ENCODE assay signal across 27 mouse cellular contexts in genomic region chr5:130033869-130034268, GRCm38 (mm10). TPM values are rescaled to one million over a fixed set of nuclear protein-coding genes. Genes with fewer than 3 reads are reported as not detected.
A peak's percentile ranks its signal among the peaks of the same experiment; 100 is the strongest.
DNase-seq lines count a peak whose midpoint lies in the region; ATAC-seq and TF ChIP-seq lines count a peak whose summit lies in the region.
"Had no signal": no experiment of that assay in that cellular context is flagged by ENCODE, and none has a peak within 500 bp of the region (broad histone marks: within the 10 kb centered on the region; RNA-seq: fewer than 3 reads in every experiment).

No protein-coding gene starts in this region.

- ATAC-seq in hindbrain, embryonic 13.5 days (ENCODE audit: low FRiP score), result no peak
- ATAC-seq in hindbrain, postnatal 0 days, result no peak
- ATAC-seq in liver, embryonic 11.5 days (replicated peaks; ENCODE audit: low FRiP score), result peak; percentile 32; the same call in 1 of the 2 replicates
- ATAC-seq in liver, embryonic 14.5 days (ENCODE audit: insufficient read depth), result peak; percentile 37; the same call in 1 of the 2 replicates
- ATAC-seq in megakaryocyte-erythroid progenitor cell, adult 5-6 weeks (replicated peaks; ENCODE audit: low FRiP score, low TSS enrichment, poor library complexity, severe bottlenecking), result peak; percentile 52
- no peak for ATAC-seq in kidney, embryonic 14.5 days (ENCODE audit: low FRiP score, low TSS enrichment)
- ATAC-seq: CD4-positive, CD25-positive, alpha-beta regulatory T cell, adult 4 months; forebrain, embryonic 15.5 days; lung, postnatal 0 days had no signal

- peak; percentile 38; the same call in 1 of the 2 replicates for TF ChIP-seq EP300 in liver, embryonic 14.5 days (IDR thresholded peaks at IDR 0.05; ENCODE audit: low read depth)

- peaks cover 29% of the 10 kb centered on the region for H3K36me3 ChIP-seq in hindbrain, embryonic 13.5 days
- H3K36me3 ChIP-seq in hindbrain, postnatal 0 days (ENCODE audit: insufficient read depth, low read length), result peaks cover 21% of the 10 kb centered on the region
- H3K36me3 ChIP-seq in liver, embryonic 11.5 days (ENCODE audit: control insufficient read depth, insufficient read depth, low read length), result peaks cover 13% of the 10 kb centered on the region; the same call in 1 of the 2 replicates
- peaks cover 12% of the 10 kb centered on the region for H3K36me3 ChIP-seq in liver, embryonic 14.5 days (replicated peaks; ENCODE audit: control insufficient read depth, insufficient read depth, low read depth)
- peaks cover 16% of the 10 kb centered on the region for H3K36me3 ChIP-seq in kidney, embryonic 14.5 days (ENCODE audit: control insufficient read depth, insufficient read depth, low read length)

- H3K27ac ChIP-seq in hindbrain, embryonic 13.5 days, result no peak overlapping the region
- no peak overlapping the region for H3K27ac ChIP-seq in hindbrain, postnatal 0 days
- no peak overlapping the region for H3K27ac ChIP-seq in liver, embryonic 11.5 days (ENCODE audit: low read depth, low read length)
- H3K27ac ChIP-seq in liver, embryonic 14.5 days, result no peak overlapping the region
- no peak overlapping the region for H3K27ac ChIP-seq in kidney, embryonic 14.5 days (ENCODE audit: low read depth, low read length)
- H3K27ac ChIP-seq: embryonic facial prominence, embryonic 12.5 days; forebrain, embryonic 10.5 days; forebrain, embryonic 15.5 days; gastrocnemius, adult 2 months; hindbrain, embryonic 15.5 days; kidney, postnatal 0 days had no signal

- H3K9me3 ChIP-seq in hindbrain, embryonic 13.5 days, result no peaks in the 10 kb centered on the region
- H3K9me3 ChIP-seq in hindbrain, postnatal 0 days (ENCODE audit: low read length), result no peaks in the 10 kb centered on the region
- no peaks in the 10 kb centered on the region for H3K9me3 ChIP-seq in liver, embryonic 11.5 days (ENCODE audit: control insufficient read depth, low read length)
- no peaks in the 10 kb centered on the region for H3K9me3 ChIP-seq in liver, embryonic 14.5 days (ENCODE audit: control insufficient read depth, low read length)
- no peaks in the 10 kb centered on the region for H3K9me3 ChIP-seq in kidney, embryonic 14.5 days (ENCODE audit: control insufficient read depth, low read length)
- H3K9me3 ChIP-seq: embryonic facial prominence, embryonic 12.5 days; forebrain, embryonic 10.5 days; forebrain, embryonic 15.5 days; hindbrain, embryonic 15.5 days had no signal

- H3K4me1 ChIP-seq in hindbrain, embryonic 13.5 days (replicated peaks), result peaks cover 15% of the 10 kb centered on the region
- peaks cover 6% of the 10 kb centered on the region; the same call in 1 of the 2 replicates for H3K4me1 ChIP-seq in hindbrain, postnatal 0 days (ENCODE audit: insufficient read depth, low read length)
- peaks cover 16% of the 10 kb centered on the region for H3K4me1 ChIP-seq in liver, embryonic 11.5 days (replicated peaks; ENCODE audit: control insufficient read depth, insufficient read depth, low read length)
- H3K4me1 ChIP-seq in liver, embryonic 14.5 days (replicated peaks; ENCODE audit: control insufficient read depth in 2 of 2, insufficient read depth in 2 of 2, low read length in 1 of 2), result peaks cover 6 to 18% of the 10 kb centered on the region in 2 experiments
- no peaks in the 10 kb centered on the region for H3K4me1 ChIP-seq in kidney, embryonic 14.5 days (ENCODE audit: control insufficient read depth, insufficient read depth, low read length)

- H3K4me2 ChIP-seq in hindbrain, embryonic 13.5 days, result no peak overlapping the region
- H3K4me2 ChIP-seq in hindbrain, postnatal 0 days (ENCODE audit: low read depth, low read length), result no peak overlapping the region
- H3K4me2 ChIP-seq in liver, embryonic 11.5 days, result no peak overlapping the region
- H3K4me2 ChIP-seq in liver, embryonic 14.5 days (ENCODE audit: low read depth), result no peak overlapping the region
- no peak overlapping the region for H3K4me2 ChIP-seq in kidney, embryonic 14.5 days (replicated peaks; ENCODE audit: low read depth, low read length)
- H3K4me2 ChIP-seq: embryonic facial prominence, embryonic 12.5 days; forebrain, embryonic 15.5 days; heart, embryonic 11.5 days; hindbrain, embryonic 15.5 days had no signal

- H3K9ac ChIP-seq in hindbrain, embryonic 13.5 days, result peak overlapping the region; percentile 25; the same call in 1 of the 2 replicates
- no peak overlapping the region for H3K9ac ChIP-seq in hindbrain, postnatal 0 days (replicated peaks; ENCODE audit: low read length)
- no peak overlapping the region for H3K9ac ChIP-seq in liver, embryonic 11.5 days (ENCODE audit: low read depth, low read length)
- H3K9ac ChIP-seq in liver, embryonic 14.5 days (replicated peaks), result no peak overlapping the region
- no peak overlapping the region for H3K9ac ChIP-seq in kidney, embryonic 14.5 days (ENCODE audit: low read depth, low read length)
- H3K9ac ChIP-seq: embryonic facial prominence, embryonic 12.5 days; forebrain, embryonic 15.5 days; hindbrain, embryonic 15.5 days had no signal

- no peak overlapping the region for H3K4me3 ChIP-seq in hindbrain, embryonic 13.5 days
- H3K4me3 ChIP-seq in hindbrain, postnatal 0 days (ENCODE audit: low read length), result no peak overlapping the region
- H3K4me3 ChIP-seq in liver, embryonic 11.5 days (ENCODE audit: low read depth, low read length), result no peak overlapping the region
- no peak overlapping the region for H3K4me3 ChIP-seq in liver, embryonic 14.5 days (ENCODE audit: insufficient read depth in 1 of 2, low read depth in 2 of 2, low read length in 2 of 2)
- no peak overlapping the region for H3K4me3 ChIP-seq in kidney, embryonic 14.5 days (ENCODE audit: low read length)
- H3K4me3 ChIP-seq: embryonic facial prominence, embryonic 12.5 days; forebrain, embryonic 10.5 days; forebrain, embryonic 15.5 days; gastrocnemius, adult 2 months; hindbrain, embryonic 15.5 days had no signal

- WGBS in hindbrain, embryonic 13.5 days, result 89% methylated on average over 2 of the region's 2 CpGs
- 78% methylated on average over 2 of the region's 2 CpGs for WGBS in hindbrain, postnatal 0 days
- 60% methylated on average over 2 of the region's 2 CpGs for WGBS in liver, embryonic 11.5 days
- 46% methylated on average over 2 of the region's 2 CpGs for WGBS in liver, embryonic 14.5 days (ENCODE audit: insufficient replicate concordance)
- 93% methylated on average over 2 of the region's 2 CpGs for WGBS in kidney, embryonic 14.5 days

- no peaks in the 10 kb centered on the region for H3K27me3 ChIP-seq in hindbrain, embryonic 13.5 days
- H3K27me3 ChIP-seq in hindbrain, postnatal 0 days (ENCODE audit: insufficient read depth, low read length), result no peaks in the 10 kb centered on the region
- no peaks in the 10 kb centered on the region for H3K27me3 ChIP-seq in liver, embryonic 11.5 days (replicated peaks; ENCODE audit: control insufficient read depth, insufficient read depth, low read length)
- H3K27me3 ChIP-seq in liver, embryonic 14.5 days (ENCODE audit: control insufficient read depth, insufficient read depth, low read length), result no peaks in the 10 kb centered on the region
- H3K27me3 ChIP-seq in kidney, embryonic 14.5 days (ENCODE audit: control insufficient read depth, insufficient read depth, low read length), result no peaks in the 10 kb centered on the region
- H3K27me3 ChIP-seq: embryonic facial prominence, embryonic 12.5 days; forebrain, embryonic 15.5 days; hindbrain, embryonic 15.5 days had no signal

- no peak for TF ChIP-seq CTCF in hindbrain, postnatal 0 days (IDR thresholded peaks at IDR 0.05; ENCODE audit: low read depth)
- TF ChIP-seq CTCF in liver, embryonic 14.5 days (IDR thresholded peaks at IDR 0.05; ENCODE audit: low read depth), result no peak

- no peak for DNase-seq in hindbrain, postnatal 0 days (ENCODE audit: low spot score)
- no peak for DNase-seq in liver, embryonic 11.5 days (ENCODE audit: low spot score)
- no peak for DNase-seq in liver, embryonic 14.5 days (ENCODE audit: low read depth in 3 of 3, low spot score in 3 of 3)
- DNase-seq in left cerebral cortex, adult 9 months (ENCODE audit: low spot score in 2 of 2), result no peak
- DNase-seq: adrenal gland, adult 8-10 months; cerebellum, adult 9-10 months; cerebellum, postnatal 36 days; gastrocnemius, adult 2 months; gastrocnemius, postnatal 36 days; heart, adult 18-20 months; kidney, adult 2 months; kidney, postnatal 4 days; lung, adult 18-20 months; lung, postnatal 4 days; thymus, adult 2 months; thymus, postnatal 36 days had no signal

RNA-seq across cellular contexts. Expression of gene Crcp, which starts 4.8 kb away (rescaled TPM):
- 78.7 and 82.4 TPM in 2 replicates for polyA plus RNA-seq in hindbrain, embryonic 13.5 days (2015; fragmentation: Nextera tagmentation; extraction: Ambion mirVana)
- total RNA-seq in hindbrain, postnatal 0 days (2014; rRNA removed), result 34.4 and 39.8 TPM in 2 replicates
- polyA plus RNA-seq in hindbrain, postnatal 0 days (2015; fragmentation: Nextera tagmentation; extraction: Ambion mirVana), result 73.7 and 83.0 TPM in 2 replicates
- polyA plus RNA-seq in liver, embryonic 11.5 days (2014; fragmentation: Nextera tagmentation; extraction: Ambion mirVana), result 30.8 and 34.8 TPM in 2 replicates
- 8.6 and 15.8 TPM in 2 replicates for polyA plus RNA-seq in liver, embryonic 14.5 days (2012; rRNA removed)
- polyA plus RNA-seq in liver, embryonic 14.5 days (2014; fragmentation: Nextera tagmentation; extraction: Ambion mirVana), result 14.7 and 16.1 TPM in 2 replicates
- total RNA-seq in megakaryocyte-erythroid progenitor cell, adult 5-6 weeks (2014; fragmentation: Nextera tagmentation), result 33.3 and 58.9 TPM in 2 replicates
- 43.5 and 120 TPM in 2 replicates for total RNA-seq in megakaryocyte-erythroid progenitor cell, adult 5-6 weeks (2017)
- 24.5 and 31.2 TPM in 2 replicates for polyA plus RNA-seq in kidney, embryonic 14.5 days (2014; fragmentation: Nextera tagmentation; extraction: Ambion mirVana)

RNA-seq across cellular contexts. Expression of gene Asl, which starts 4.8 kb away (rescaled TPM):
- polyA plus RNA-seq in hindbrain, embryonic 13.5 days (2015; fragmentation: Nextera tagmentation; extraction: Ambion mirVana), result 31.3 and 40.2 TPM in 2 replicates
- total RNA-seq in hindbrain, postnatal 0 days (2014; rRNA removed), result 24.9 and 31.4 TPM in 2 replicates
- polyA plus RNA-seq in hindbrain, postnatal 0 days (2015; fragmentation: Nextera tagmentation; extraction: Ambion mirVana), result 43.2 and 52.3 TPM in 2 replicates
- 51.8 and 61.0 TPM in 2 replicates for polyA plus RNA-seq in liver, embryonic 11.5 days (2014; fragmentation: Nextera tagmentation; extraction: Ambion mirVana)
- 26.1 and 30.4 TPM in 2 replicates for polyA plus RNA-seq in liver, embryonic 14.5 days (2012; rRNA removed)
- polyA plus RNA-seq in liver, embryonic 14.5 days (2014; fragmentation: Nextera tagmentation; extraction: Ambion mirVana), result 39.8 and 47.3 TPM in 2 replicates
- total RNA-seq in megakaryocyte-erythroid progenitor cell, adult 5-6 weeks (2014; fragmentation: Nextera tagmentation), result 13.7 and 19.9 TPM in 2 replicates
- total RNA-seq in megakaryocyte-erythroid progenitor cell, adult 5-6 weeks (2017), result 14.0 and 18.3 TPM in 2 replicates
- polyA plus RNA-seq in kidney, embryonic 14.5 days (2014; fragmentation: Nextera tagmentation; extraction: Ambion mirVana), result 40.3 and 46.4 TPM in 2 replicates

RNA-seq across cellular contexts. Expression of gene Gusb, which starts 31.0 kb away (rescaled TPM):
- 28.9 and 31.9 TPM in 2 replicates for polyA plus RNA-seq in hindbrain, embryonic 13.5 days (2015; fragmentation: Nextera tagmentation; extraction: Ambion mirVana)
- total RNA-seq in hindbrain, postnatal 0 days (2014; rRNA removed), result 26.2 and 27.4 TPM in 2 replicates
- 44.7 and 47.0 TPM in 2 replicates for polyA plus RNA-seq in hindbrain, postnatal 0 days (2015; fragmentation: Nextera tagmentation; extraction: Ambion mirVana)
- 82.5 and 89.9 TPM in 2 replicates for polyA plus RNA-seq in liver, embryonic 11.5 days (2014; fragmentation: Nextera tagmentation; extraction: Ambion mirVana)
- 15.5 and 18.7 TPM in 2 replicates for polyA plus RNA-seq in liver, embryonic 14.5 days (2012; rRNA removed)
- 37.7 and 37.9 TPM in 2 replicates for polyA plus RNA-seq in liver, embryonic 14.5 days (2014; fragmentation: Nextera tagmentation; extraction: Ambion mirVana)
- total RNA-seq in megakaryocyte-erythroid progenitor cell, adult 5-6 weeks (2014; fragmentation: Nextera tagmentation), result 62.0 and 80.6 TPM in 2 replicates
- total RNA-seq in megakaryocyte-erythroid progenitor cell, adult 5-6 weeks (2017), result 36.1 and 42.0 TPM in 2 replicates
- polyA plus RNA-seq in kidney, embryonic 14.5 days (2014; fragmentation: Nextera tagmentation; extraction: Ambion mirVana), result 49.8 and 58.7 TPM in 2 replicates

RNA-seq across cellular contexts. Expression of gene Tpst1, which starts 39.3 kb away (rescaled TPM):
- 52.5 and 52.8 TPM in 2 replicates for polyA plus RNA-seq in hindbrain, embryonic 13.5 days (2015; fragmentation: Nextera tagmentation; extraction: Ambion mirVana)
- total RNA-seq in hindbrain, postnatal 0 days (2014; rRNA removed), result 35.6 and 38.1 TPM in 2 replicates
- 46.7 and 48.7 TPM in 2 replicates for polyA plus RNA-seq in hindbrain, postnatal 0 days (2015; fragmentation: Nextera tagmentation; extraction: Ambion mirVana)
- 54.0 and 58.2 TPM in 2 replicates for polyA plus RNA-seq in liver, embryonic 11.5 days (2014; fragmentation: Nextera tagmentation; extraction: Ambion mirVana)
- polyA plus RNA-seq in liver, embryonic 14.5 days (2012; rRNA removed), result 8.4 and 10.0 TPM in 2 replicates
- 22.3 and 22.8 TPM in 2 replicates for polyA plus RNA-seq in liver, embryonic 14.5 days (2014; fragmentation: Nextera tagmentation; extraction: Ambion mirVana)
- total RNA-seq in megakaryocyte-erythroid progenitor cell, adult 5-6 weeks (2014; fragmentation: Nextera tagmentation), result 12.1 and 17.6 TPM in 2 replicates
- 4.8 and 7.9 TPM in 2 replicates for total RNA-seq in megakaryocyte-erythroid progenitor cell, adult 5-6 weeks (2017)
- polyA plus RNA-seq in kidney, embryonic 14.5 days (2014; fragmentation: Nextera tagmentation; extraction: Ambion mirVana), result 61.8 and 70.7 TPM in 2 replicates

Comparison
In these comparisons a context has a peak if more than half of its experiments do, and no peak if none do; other contexts are left out.
1. ATAC-seq: peak in liver, embryonic 11.5 days (single experiment), liver, embryonic 14.5 days (single experiment) and megakaryocyte-erythroid progenitor cell, adult 5-6 weeks (single experiment); none in hindbrain, embryonic 13.5 days (single experiment), hindbrain, postnatal 0 days (single experiment) and kidney, embryonic 14.5 days (single experiment).